Mouse (Mus musculus): ENCODE measurements around the gene Trio.
A peak's percentile ranks its signal among the peaks of the same experiment; 100 is the strongest.
"Not testable (repeated sequence)": the region's sequence is repeated elsewhere in the genome, so short reads cannot be mapped to it uniquely, and the experiment has no call there.

Trio gene

DNA sequence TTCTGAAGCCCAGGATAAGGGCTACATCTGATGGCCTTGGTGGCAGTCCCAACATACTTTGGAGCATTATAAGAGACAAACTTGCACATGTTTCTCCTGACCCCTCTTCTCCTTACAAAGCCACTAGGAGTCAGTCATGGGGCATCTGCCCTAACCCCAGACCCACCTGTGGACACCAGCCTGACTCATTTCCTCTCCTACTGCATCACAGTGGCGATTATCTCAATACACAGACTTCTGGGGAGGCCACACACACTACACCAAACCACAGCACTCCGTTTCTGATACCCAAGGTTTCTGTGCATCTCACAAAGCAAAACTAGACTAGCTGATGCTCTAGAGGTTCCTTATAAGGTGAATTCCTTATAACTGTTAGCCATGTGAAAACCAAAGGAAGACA, 153.4 kb downstream of the Trio start:
- DNase-seq: no peak

DNA sequence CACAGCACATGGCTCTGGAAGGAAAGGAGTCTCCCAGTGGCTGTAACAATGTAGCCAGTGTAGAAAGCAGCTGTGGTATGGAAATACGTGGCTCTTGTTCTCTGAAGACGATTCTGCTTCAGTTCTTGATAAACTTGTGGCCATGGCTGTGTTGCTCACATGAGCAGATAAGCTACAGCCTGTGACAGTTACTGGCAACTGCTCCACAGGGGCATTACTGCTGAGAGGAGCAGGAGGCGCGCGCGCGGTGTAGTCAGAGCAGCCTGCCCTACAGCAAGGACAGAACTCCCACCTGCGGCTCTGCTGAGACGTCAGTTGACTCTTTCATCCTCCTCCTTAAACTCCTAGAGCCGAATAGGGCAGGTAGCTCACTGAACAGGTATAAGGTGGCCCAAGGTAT, 153.9 kb downstream of the Trio start:
- no peak for DNase-seq

DNA sequence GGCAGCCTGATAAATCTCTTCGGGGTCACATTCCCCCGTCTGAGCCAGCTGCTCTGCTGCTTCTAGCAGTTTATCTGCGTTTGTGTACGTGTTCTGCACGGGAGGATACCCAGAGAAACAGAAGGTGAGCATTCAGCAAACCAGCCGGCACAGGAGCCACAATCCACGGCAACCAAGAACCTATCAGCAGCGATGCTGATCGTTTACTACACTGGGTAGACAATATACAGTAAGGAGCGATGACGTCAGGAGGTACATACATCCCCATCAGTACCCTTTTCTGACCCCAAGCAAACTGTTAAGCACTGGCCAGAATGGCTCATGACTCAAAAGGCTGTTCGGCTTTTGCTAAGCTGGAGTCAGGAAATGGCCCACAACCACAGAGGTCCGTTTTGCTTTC, 154.4 kb downstream of the Trio start:
- no peak for DNase-seq

DNA sequence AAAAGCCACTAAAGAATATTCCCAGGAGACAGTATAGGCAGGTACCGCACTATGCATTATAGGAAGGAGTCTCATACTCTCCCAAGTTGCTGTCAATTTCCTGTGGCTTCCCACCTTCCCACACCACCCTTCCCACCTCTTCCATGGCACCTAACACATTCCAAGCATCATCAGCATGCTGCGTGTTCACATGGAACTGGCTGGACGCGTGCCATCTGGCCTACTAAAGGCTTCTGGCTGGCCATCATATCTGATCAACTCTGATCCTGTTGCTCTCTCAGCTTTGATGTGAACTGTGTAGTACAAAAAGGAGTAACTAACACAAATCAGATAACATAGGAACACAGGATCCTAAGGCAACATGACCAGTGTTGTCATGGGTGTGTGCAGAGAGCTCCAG, 156.6 kb downstream of the Trio start:
- DNase-seq: peak; percentile 38

DNA sequence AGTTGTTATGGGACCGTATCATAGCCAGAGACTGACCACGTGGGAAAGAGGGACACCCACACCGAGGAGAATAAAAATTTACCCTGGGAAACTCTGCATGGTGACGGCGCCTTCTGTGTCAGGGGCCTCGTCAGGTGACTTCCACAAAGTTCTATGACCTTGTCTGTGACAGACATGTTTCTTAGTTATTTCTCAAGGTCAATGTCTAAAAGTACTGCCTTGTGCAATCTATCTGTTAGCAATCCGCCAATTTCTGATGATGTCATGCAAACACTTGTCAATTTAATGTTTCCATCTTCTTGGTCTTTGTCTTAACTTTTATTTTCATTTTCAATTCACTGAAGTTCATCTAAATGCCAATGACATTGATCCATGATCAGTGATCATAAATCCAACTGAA, 157.8 kb downstream of the Trio start:
- DNase-seq: no peak

DNA sequence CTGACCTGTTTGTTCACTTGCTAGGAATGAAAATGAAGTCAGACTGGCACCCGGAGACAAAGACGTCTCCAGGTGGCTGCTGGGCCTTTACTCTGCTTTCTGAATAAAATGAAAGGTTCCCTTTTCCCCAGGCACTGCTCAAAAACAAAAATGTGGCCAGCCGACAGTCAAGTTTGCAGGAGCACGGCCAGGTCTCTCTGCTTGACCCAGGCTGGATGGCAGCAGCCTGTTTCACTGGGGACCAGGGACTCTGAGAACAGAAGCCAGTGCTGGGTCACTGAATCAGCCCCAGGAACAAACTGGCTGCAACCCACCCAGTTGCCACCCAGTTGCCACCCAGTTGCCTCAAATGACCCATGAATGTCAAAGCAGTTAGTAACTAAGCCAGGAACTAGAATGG, 159.2 kb downstream of the Trio start:
- peak; percentile 25 for DNase-seq

DNA sequence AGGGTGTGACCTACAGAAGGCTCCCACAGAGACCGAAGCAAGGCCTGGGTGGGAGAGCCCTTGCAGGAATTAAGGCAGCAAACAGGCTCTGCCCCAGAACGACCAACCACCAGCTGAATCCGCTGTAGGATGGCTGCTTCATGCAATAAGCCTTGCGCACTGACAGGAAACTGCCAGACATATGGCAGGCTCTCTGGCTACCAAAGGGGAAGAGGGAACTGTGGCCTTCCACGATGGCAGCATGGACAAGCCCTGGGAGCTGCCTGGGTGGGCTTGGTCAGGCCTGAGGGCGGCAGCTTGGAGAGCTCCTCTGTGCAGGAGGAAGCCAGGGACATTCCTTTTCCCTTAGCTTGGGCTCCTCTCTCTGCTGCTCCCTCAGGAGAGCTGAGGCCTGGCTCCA, 159.6 kb downstream of the Trio start:
- no peak for DNase-seq

DNA sequence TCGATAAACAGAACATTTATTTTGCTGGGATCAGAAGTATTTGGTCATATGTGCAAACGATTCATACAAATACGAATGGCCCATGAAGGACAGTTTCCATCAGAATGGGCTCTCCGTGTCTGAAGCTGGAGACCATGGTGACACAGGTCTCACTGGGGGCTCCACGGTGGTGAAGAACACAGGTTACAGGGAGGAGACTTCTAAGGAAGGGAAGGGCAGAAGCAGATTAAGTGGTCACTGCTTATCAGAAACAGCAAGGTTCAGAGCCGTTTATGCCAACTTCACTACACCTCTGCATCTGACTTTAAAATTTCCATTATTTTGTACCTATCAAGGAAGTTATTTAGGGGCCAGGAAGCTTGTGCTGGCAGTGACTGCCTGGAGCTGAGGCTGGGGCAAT, 161.3 kb downstream of the Trio start:
- DNase-seq: no peak

DNA sequence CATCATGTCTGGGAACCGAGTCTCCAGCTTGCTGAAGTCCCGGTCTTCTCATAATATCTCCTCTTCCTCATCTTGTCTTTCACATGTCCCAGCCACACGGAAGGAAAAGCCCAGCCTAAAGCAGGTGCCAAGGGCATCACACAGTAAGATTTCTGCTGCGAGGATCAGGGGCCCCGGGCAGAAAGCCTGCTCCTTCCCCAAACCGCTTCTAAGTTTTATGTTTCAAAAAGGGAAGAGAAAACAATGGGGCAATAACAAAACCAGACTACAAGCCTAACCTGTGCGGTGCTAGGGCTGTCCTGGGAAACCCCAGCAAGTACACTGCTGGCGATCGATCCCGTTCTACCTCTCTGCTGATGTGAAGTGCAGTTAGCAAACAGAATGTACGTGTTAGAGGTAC, 162.7 kb downstream of the Trio start:
- no peak for DNase-seq

DNA sequence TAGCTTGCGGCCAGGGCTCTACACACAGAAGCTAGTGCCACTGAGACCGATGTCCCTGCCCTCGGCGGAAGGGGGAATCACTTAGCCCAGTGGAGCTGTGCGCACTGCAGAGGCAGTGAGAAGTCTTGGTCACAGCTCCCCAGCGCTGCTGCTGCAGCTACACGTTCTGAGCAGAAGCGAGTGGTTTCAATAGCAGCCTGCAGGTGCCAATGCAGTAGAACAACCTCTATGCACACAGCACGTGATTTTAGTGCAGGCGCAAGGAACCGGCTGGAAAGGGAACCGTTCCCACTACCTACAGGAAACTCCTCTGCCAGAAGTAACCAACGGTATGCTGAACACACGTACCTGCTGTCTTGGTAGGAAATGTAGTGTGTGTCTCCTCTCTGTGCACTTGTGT, 165.2 kb downstream of the Trio start:
- no peak for DNase-seq

DNA sequence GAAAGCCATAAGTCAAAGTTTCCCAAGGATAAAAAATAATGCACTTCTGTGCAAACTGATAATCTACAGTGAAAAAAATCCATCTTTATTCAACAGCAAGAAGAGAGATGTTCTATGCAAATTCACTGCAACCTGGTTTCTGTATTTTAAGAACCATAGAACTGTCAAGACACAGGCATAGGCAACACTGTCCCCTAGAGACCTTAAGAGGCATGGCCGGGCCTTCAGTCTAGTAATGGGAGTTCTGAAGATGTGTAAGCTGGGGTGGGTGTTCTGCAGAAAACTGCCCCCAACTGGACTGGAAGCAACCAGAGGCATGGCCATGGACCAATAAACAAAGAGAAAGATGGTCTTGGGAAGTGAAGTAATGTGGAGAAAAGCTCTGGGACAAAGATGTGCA, 166.1 kb downstream of the Trio start:
- no peak for DNase-seq

DNA sequence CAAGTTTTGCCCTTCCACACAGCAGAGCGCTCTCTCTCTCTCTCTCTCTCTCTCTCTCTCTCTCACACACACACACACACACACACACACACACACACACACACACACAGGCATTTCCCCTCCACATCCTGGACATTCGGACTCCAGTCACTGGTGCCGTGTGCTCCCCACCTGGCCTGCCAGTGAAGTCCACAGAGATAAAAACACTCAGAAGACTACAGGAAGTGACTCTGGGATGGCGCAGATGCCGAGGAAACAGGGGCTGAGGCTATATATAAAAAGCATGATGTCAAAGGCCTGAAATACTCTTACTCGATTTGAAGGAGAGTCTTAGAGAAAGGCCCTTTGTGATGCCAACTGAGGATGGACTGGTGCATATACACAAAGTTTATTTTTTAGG, 166.5 kb downstream of the Trio start:
- no peak for DNase-seq

DNA sequence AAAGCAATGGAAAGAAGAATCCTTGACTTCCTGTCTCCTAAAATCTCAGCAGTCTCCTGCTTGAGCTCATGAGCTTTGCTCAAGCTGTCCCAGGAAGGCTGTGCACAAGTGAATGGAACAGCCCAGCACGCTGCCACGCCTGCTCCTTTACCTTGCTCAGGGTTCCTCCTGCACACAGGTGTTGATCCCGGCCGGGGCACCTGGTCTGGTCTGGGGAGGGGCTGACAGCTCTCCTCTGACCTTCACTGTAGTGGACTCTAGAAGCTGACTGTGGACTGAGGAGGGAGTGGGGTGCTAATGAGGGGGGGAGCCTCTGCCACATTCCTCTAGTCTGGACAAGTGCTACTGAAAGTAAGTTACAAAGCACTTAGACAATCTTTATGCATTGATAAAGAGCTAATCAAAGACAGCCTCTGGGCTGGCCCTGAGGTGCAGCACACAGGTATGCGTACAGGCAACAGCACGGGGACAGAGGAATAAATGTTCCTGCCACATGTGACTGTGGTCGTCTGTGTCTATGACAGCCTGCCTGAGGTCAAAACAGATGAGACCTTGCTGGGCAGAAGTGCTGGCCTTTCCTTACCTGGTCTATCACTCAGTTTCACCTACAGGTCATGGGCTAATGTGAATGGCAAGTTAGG, 167.3 kb downstream of the Trio start:
- DNase-seq: no peak

DNA sequence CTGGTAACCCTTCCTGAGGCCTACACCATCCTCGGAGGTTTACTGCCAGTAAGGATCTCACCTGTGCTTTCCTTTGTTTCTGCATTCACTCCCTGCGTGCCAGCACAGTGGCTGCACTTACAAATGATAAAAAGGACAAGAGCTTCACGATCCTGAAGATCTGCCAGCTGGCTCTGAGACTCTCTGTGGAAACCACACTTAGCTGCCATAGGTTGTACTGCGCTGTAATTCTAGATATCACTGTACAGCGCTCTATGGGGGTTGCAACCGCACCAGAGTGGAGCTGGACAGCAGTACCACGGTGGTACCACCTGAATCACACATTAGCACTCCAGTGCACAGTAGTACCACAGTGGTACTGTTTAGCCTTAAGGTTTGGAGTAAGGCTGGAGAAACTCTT, 168.4 kb downstream of the Trio start:
- no peak for DNase-seq

DNA sequence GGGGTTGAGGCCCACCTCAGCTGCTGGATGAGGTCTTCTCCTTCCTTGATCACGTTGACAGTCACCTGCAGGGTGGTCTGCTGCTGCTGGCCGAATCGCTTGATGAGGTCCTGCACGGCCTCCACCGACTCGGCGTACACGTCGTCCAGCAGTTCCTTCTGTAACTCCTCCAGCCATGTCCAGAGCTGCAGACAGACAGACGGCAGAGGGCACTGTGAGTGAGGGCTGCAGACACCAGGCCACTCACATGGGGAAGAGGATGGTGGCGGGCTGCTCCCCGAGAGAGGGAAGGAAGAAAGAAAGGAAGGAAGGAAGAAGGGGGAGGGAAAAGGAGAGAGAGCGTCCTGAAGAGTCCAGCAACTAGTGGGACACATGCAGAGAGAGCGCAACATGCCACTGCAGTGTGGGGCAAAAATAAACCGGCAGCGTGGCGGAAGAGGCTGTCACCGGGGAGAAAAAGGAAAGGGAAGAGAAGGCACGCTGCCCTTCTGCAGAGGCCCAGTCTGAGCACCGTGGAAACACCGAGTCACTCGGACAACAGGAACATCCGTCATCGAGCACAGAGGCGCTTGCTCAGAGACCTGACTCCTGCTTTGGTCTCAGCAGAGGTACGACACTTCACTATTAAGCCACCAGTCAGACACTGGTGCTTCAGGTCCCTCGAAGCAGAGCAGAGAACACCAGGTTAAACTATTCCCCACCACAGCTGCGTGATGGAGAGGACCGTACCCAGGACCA, 169.4 kb downstream of the Trio start:
- no peak for DNase-seq

DNA sequence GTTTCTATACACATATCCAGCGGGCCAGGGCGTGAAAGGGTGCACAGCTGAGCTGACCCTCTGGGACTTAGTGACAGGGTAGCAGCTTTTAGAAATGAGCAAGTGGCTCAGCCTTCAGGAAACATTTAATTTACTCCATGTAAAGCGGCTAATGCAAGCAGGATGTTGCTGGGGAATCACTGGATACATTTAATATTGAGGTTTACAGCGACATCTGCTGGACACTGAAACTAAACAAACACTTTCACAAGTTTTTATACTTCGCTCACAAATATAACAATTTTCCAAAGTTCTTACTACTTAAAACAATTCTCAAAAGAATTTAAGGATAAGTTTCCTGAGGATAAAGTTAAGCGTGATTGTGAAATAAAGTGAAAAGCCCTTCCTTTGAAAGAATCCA, 174.3 kb downstream of the Trio start:
- no peak for DNase-seq

DNA sequence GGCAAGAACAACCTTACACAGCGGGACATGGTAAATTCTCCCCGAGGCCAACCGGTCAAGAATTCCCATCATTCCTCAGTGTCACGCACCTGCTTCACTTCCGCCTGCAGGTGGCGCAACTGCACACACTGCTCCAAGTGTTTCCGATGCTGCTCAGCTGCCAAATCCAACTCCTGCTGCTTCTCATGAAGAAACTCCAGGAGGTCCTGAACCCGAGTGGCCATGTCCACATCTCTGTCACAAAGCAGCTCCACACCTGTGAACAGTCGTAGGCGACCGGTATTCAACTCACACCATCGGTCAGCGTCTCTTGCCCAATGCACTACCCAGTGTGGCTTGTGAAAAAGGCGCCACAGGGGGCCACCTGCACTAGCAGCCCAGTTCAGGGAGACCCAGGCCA, 174.7 kb downstream of the Trio start:
- peak; percentile 48 for DNase-seq

DNA sequence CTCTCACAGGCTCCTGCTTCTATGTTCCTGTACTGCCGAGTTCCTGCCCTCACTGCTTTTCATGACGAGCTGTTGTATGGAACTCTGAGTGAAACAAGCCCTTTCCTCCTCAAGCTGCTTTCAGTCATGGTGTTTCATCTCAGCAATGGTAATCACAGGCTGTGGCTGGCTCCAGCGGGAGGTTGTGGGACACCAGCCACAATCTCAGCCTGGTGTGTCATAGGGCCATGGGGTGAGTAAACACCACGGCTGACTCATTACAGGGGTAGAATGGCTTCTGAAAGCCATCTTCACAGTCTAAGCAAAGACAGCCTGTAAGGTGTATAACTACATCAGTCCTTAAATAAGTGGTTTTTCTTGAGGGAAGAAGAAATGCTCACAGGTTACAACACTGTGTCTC, 175.7 kb downstream of the Trio start:
- DNase-seq: no peak

DNA sequence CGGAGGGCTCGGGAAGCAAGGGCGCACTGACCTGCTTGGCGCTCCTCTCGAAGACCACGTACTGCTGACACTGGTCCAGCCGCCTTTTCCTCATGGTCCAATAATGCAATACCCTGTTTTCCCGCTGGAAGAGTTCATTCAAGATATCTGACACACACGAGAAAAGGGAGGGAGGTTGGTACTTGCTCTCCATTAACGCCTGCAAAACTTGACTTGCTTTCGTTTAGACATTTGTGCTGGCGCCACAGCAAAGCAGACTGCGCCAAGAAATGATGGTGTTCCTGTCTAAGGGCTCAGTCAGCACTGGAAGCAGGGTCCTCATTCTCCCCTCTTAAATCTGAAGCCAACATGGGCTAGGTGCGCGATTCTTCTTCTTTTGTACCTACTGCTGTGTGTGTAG, 184.0 kb downstream of the Trio start:
- no peak for DNase-seq

DNA sequence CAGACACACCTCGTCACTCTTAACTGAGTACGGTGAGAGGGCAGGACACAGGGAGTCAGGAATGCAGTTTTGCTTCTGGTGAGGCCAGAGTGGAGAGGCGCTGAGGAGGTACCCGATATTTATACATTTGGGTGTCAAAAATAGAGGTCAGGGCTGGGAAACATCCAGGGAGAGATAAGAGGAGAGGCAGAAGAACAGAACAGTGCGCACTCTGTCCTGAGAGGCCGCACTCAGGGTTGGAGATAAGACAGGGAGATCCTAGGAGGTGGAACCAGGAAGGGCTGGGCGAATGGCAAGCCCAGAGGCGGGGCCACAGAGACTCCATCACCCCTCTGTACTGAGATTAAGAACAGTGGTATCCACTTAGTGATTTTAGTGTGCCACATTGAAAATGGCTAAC, 185.1 kb downstream of the Trio start:
- no peak for DNase-seq

DNA sequence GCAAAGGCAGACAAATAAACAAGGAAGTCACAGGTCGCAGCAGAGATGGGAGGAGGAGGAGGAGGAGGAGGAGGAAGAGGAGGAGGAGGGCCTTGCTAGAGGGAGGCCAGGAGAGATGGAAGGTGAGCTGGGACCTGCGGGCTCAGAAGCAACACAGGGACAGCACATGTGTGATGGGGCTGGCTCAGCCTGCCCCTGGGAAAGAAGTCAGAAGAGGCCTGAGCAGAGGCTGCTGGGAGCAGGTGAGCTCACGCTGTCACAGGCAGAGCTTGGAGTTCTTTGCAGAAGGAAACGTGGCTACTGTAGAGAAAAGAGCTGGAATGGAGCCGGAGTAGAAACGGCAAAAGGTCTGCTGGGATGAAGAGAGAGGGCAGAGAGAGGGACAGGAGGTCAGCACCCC, 185.5 kb downstream of the Trio start:
- DNase-seq: no peak

DNA sequence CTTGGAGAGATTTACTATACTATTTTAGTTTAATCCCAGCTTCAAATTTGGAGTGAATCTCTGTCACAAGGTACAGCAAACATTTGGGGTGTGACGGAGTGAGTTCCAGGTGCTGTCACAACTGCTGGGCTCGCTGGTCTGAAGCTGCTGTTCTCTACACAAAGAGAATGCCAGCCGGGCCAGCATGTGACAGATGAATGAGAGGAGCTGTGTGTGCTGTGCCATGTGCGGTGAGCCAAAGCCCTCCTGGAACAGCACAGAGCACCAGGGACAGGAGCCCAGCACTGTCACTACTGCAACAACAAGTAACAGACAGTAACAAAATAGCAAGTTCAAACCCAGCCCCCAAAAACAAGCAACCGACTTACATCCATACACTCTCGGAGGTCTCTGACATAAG, 194.0 kb downstream of the Trio start:
- no peak for DNase-seq

DNA sequence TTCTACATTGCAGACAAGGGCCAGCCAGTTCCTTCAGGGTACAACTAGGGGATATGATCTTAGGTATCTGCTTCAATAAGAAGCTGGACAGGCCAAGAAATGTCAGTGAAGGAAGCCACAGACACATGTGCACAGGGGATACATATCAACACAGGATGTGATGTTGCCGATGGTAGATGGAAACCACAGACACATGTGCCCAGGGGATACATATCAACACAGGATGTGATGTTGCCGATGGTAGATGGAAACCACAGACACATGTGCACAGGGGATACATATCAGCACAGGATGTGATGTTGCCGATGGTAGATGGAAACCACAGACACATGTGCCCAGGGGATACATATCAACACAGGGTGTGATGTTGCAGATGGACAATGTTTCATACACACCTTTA, 197.8 kb downstream of the Trio start:
- not testable (repeated sequence) for DNase-seq

DNA sequence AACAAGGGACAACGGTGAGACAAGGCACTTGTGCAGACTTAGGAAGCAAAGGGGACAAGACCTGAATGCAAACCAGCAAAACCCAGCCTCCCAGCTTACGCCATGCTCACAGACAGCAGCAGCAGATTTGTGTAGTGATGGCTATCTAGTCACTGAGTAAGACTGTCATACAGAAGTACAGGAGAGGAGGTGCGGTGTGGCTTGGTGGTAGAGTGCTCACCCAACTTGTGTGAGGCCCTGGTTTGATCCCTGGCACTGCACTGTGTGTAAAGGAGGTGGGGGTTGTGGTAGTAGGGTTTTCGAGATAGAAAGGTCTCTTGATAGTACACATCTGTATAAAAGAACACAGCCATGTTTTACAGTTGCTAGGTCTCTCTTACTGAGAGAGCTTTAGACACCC, 198.8 kb downstream of the Trio start:
- DNase-seq: no peak

DNA sequence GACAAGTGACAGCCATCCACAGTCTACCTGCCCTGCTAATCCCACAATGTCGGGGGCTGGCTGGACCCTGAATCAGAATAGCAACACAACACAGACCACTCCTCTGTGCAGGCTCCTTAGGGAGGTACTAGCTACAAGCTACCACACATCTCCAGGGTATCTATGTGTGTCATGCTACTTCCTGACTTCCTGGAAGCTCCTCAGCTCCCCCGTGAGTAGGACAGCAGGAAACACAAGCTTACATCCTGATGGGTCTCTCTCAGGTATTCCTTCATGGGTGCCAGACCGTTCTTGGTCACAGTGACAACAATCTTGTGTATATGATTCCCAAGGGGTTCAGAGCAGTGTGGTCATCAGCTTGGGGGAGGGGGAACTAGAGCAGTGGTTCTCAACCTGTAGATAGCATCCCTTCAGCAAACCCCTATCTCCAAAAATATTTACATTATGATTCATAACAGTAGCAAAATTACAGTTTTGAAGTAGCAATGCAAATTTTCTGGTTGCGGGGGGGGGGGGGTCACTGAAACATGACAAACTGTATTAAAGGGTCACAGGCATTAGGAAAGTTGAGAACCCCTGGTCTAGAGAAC, 199.5 kb downstream of the Trio start:
- no peak for DNase-seq
